Mouse (Mus musculus) gastrocnemius, postnatal 25 days (tissue): ENCODE measurements around the gene Tbx15. TPM values are rescaled to one million over a fixed set of nuclear protein-coding genes. Genes with fewer than 3 reads are reported as not detected.

Experiments
- microRNA-seq, 2 experiments: library from miRNA; unstranded; fragments of <30 nt; microRNA quantifications; one replicate each; pipeline ENCODE4 v1.2.0; 2021; ENCODE audit warnings: borderline replicate concordance in 2 of 2
- total RNA-seq, 2 experiments: library from RNA; stranded (reverse); gene quantifications; 1 replicate in 1 of 2; 2 replicates in 1 of 2; pipeline ENCODE4 v1.2.3; 2021

Tbx15 gene
- total RNA-seq, 2 experiments from 2014 or later, result 104 to 122 TPM

Small RNA genes within 50 kb of the gene (microRNA-seq; reads per million reads assigned to microRNA genes)
- gene Mir6481, result 0 reads per million in 2 experiments

Other genes with a start within 250 kb of the Tbx15 start
- gene Wars2, start 99.3 kb upstream of the Tbx15 start, total RNA-seq, result 1 to 10 TPM; 5.5 TPM